Mouse (Mus musculus) cerebellum, adult 2 months (tissue): Measurements from ENCODE around the gene Lck. TPM values are rescaled to one million over a fixed set of nuclear protein-coding genes. Genes with fewer than 3 reads are reported as not detected.
"Not testable (repeated sequence)": the region's sequence is repeated elsewhere in the genome, so short reads cannot be mapped to it uniquely, and the experiment has no call there.

Source experiments
- DNase-seq, 2 experiments: peaks; one replicate each; pipeline ENCODE4 v3.0.0; 2021
- H3K27ac ChIP-seq: fragments of 200-500 bp; 2 replicates; pipeline ENCODE4 v1.5.1; 2012; ENCODE audit warnings: low read length, control low read depth, inconsistent platforms; ENCODE audit not compliant: insufficient read depth
- H3K27me3 ChIP-seq: fragments of 200-500 bp; 2 replicates; pipeline ENCODE4 v1.6.1; 2012; ENCODE audit warnings: inconsistent platforms, mild to moderate bottlenecking, low read length, moderate library complexity; ENCODE audit not compliant: control insufficient read depth, insufficient read depth
- H3K4me1 ChIP-seq: fragments of 200-500 bp; 2 replicates; pipeline ENCODE4 v1.6.1; 2011; ENCODE audit warnings: low read length; ENCODE audit not compliant: control insufficient read depth, insufficient read depth
- H3K4me3 ChIP-seq: fragments of 200-500 bp; replicated peaks from 2 replicates; pipeline ENCODE3; 2011; ENCODE audit warnings: mild to moderate bottlenecking, low read depth, low read length, control low read depth; ENCODE audit not compliant: insufficient read depth
- CTCF ChIP-seq: fragments of 200-500 bp; IDR thresholded peaks from 2 replicates; pipeline ENCODE4 v1.5.1; 2011; ENCODE audit warnings: low read depth, mild to moderate bottlenecking, control low read depth, low read length, moderate library complexity, borderline replicate concordance; ENCODE audit not compliant: insufficient read depth
- POLR2A ChIP-seq: fragments of 200-500 bp; IDR thresholded peaks from 2 replicates; pipeline ENCODE4 v1.6.1; 2011; ENCODE audit warnings: low read length, control low read depth, borderline replicate concordance; ENCODE audit not compliant: insufficient read depth
- WGBS: fragments of 180-500 bp; shearing (Covaris S2); methylation state at CpG from one replicate; pipeline ENCODE4 v1.1.7; 2018; 5-methylcytosine and 5-hydroxymethylcytosine counted together
- polyA plus RNA-seq: library from polyadenylated mRNA; depleted of rRNA; stranded (reverse); fragments of >200 nt; gene quantifications from 2 replicates; pipeline ENCODE4 v1.2.3, GENCODE M21; 2012

The Lck gene
- polyA plus RNA-seq, 1 experiment: 1.00 TPM

DNA sequence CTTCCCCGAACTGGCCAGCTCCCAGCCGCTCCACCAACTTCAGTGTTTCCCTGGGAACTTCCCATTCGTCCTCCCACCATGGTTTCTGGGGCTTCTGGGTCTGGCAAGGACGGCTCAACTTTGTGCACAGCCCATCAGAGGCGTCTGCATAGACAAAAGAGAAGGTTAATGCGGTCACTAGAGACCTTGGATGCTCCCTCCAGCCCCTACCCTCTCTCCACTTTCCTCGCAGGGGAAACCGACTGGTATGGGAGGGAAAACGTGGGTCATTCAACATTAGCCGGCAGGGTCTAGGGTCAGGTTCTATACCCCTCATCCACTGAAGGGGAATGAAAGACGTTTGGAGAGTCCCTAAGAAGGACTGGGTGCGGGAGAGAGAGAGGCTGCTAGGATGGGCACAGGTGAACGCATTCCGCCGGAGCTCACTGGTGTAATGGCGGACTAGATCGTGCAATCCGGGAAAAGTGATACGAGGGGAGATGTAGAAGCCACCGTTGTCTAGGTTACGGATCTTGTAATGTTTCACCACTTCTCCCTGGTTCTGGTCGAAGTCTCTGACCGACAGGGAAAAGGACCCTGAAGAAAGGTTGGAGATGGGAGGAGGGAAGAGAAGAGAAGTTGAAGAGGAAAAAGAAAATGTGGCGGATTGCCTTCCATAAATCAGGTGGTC, 17.4 kb downstream of the Lck start:
- Histone ChIP-seq H3K4me3 (peak overlapping the region; percentile 84), H3K27me3 (no peaks in the 10 kb centered on the region), H3K4me1 (peaks cover 11% of the 10 kb centered on the region; the same call in 1 of the 2 replicates), H3K27ac (no peak overlapping the region)
- no peak for DNase-seq
- no peak for TF ChIP-seq POLR2A
- no peak for TF ChIP-seq CTCF
- WGBS: 1% methylated on average over 24 of the region's 24 CpGs

DNA sequence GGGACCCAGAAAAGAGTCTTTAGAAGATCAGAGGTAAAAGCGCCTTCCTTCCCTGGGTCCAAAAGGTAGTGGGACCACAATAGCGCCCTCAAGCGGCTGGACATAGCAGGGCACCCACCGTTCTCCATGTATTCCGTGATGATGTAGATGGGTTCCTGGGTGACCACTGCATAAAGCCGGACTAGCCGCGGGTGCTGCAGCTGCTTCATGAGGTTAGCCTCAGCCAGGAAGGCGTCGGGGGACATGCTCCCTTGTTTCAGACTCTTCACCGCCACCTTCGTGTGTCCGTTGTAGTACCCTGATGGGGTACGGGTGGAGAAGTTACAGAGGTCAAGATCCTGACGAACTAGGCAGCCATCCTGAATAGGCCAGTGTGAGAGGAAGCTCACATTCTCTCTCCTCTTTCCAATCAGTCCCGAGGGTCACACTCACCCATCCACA, 18.0 kb downstream of the Lck start:
- Histone ChIP-seq H3K27me3 (no peaks in the 10 kb centered on the region), H3K27ac (no peak overlapping the region), H3K4me1 (peaks cover 11% of the 10 kb centered on the region; the same call in 1 of the 2 replicates), H3K4me3 (peak overlapping the region; percentile 43)
- peak; percentile 62; the same call in 1 of the 2 replicates for TF ChIP-seq CTCF
- no peak for TF ChIP-seq POLR2A
- peak; percentile 38 to 56 for DNase-seq
- WGBS: 3% methylated on average over 16 of the region's 16 CpGs

DNA sequence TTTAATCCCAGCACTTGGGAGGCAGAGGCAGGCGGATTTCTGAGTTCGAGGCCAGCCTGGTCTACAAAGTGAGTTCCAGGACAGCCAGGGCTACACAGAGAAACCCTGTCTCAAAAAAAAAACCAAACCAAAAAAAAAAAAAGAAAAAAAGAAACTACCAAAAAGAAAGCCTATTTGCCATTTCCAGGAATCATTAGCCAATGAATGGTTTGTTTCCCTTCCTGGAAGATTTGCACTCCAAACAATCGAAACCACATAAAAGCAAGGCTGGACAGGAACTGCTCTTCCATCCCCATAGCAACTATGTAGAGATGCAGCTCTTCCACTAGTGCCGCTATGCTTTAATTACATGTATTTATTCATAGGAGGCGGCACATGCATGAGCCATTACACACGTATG, 18.9 kb downstream of the Lck start:
- H3K27ac ChIP-seq, H3K27me3 ChIP-seq, DNase-seq, H3K4me3 ChIP-seq: not testable (repeated sequence)
- 59% methylated on average over 6 of the region's 6 CpGs for WGBS
- peaks cover 11% of the 10 kb centered on the region; the same call in 1 of the 2 replicates for H3K4me1 ChIP-seq

DNA sequence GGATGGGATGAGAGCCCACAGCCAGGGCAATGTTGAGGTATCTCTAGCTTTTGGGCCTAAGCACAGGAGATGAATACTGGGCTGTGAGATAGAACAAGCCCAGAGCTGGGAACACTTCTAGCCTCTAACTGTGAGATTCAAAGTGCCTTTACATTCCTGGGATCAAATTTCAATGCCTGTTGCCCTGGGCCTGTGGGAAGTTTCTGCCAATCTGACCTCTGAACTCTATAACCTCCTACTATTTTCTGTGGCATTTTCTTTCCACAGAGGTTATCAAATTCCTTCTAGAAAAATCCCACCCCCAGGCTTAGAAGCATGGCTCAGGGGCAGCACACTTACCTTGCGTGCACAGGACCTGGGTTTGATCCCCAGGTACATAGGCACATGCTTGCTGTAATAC, 23.1 kb downstream of the Lck start:
- Histone ChIP-seq H3K4me3 (no peak overlapping the region), H3K27me3 (no peaks in the 10 kb centered on the region), H3K4me1 (no peaks in the 10 kb centered on the region), H3K27ac (no peak overlapping the region)
- TF ChIP-seq CTCF (no peak), POLR2A (no peak)
- WGBS: 76% methylated on average over 1 of the region's 1 CpGs
- DNase-seq: no peak

DNA sequence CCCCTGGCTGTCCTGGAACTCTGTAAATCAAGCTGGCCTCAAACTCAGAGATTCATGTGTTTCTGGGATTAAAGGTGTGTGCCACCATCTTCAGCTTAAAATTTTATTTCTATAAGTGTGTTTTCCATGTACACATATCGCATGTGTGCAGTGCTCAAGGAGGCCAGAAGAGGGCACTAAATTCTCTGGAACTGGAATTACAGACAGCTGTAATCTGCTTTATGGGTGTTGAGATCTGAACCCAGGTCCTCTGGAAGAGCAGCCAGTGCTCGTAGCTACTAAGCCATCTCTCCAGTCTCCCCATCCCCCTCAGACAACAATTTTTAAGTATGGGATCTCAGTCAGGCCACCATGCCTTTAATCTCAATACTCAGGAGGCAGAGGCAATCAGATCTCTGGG, 24.1 kb downstream of the Lck start:
- Histone ChIP-seq H3K4me1 (no peaks in the 10 kb centered on the region), H3K27ac (no peak overlapping the region), H3K4me3 (no peak overlapping the region), H3K27me3 (no peaks in the 10 kb centered on the region)
- no peak for TF ChIP-seq POLR2A
- no peak for TF ChIP-seq CTCF
- DNase-seq: no peak
- WGBS: 96% methylated on average over 2 of the region's 2 CpGs

DNA sequence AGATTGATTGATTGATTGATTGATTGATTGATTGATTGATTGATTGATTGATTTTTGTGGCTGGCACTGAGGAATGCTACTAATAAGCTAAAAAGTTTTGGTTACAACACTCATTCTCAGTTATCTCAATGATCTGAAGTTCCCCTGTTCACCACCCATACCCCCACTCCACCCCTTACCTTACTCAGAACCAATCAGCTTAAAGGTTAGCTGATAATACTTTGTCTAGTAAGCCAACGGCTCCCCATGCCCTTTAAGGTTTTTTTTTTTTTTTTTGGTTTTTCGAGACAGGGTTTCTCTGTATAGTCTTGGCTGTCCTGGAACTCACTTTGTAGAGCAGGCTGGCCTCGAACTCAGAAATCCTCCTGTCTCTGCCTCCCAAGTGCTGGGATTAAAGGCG, 25.8 kb downstream of the Lck start:
- H3K27me3 ChIP-seq, H3K4me1 ChIP-seq, H3K27ac ChIP-seq, H3K4me3 ChIP-seq, DNase-seq: not testable (repeated sequence)
- 89% methylated on average over 4 of the region's 4 CpGs for WGBS

DNA sequence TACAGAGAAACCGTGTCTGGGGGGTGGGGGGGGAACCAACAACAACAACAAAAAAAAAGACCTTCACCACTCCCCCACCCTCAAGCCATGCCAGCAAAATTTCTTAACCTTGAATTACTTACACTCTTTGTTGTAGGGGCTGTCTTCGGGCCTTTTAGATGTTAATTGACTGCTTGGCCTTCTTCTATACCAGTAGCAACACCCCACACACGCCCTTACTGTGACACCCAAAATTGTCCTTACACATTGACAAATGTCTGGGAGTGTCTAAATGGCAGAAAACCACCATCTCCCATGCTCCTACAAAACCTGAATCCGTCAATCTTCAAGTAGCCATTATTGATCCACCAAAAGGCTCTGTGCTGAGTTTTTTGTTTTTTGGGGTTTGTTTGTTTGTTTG, 29.3 kb downstream of the Lck start:
- no peak for TF ChIP-seq CTCF
- no peak overlapping the region for H3K4me3 ChIP-seq
- WGBS: 94% methylated on average over 4 of the region's 4 CpGs
- peaks cover 6% of the 10 kb centered on the region for H3K4me1 ChIP-seq
- no peaks in the 10 kb centered on the region for H3K27me3 ChIP-seq
- H3K27ac ChIP-seq: no peak overlapping the region
- no peak for DNase-seq

DNA sequence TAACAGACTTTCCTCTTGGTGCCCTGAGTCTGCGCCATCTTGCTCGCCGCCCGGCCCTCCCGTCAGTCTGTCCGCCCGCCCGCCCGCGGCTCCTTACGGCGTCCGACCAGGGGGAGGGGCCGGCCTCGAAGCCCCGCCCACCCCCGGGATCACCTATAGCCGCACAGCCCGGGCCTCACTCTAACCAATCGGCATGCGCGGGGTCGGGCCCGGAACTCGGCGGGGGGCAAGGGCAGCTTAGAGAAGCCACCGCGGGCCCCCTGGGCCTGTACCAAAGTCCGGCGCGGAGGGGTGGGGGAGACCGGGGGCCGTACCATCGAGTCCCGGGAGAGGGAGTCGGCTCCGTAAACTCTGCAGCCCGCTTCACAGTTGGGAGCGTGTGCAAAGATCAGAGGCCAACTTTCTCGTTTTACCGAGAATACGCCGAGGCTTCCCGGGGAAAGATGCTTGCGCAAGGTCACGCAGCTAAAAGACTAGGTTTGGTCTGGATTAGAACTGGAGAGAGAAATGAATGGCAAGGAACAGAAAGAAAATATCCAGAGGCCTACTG, 30.8 kb downstream of the Lck start, which contains the start of gene Hdac1:
TSS of gene Hdac1 (minus strand) at position 122 of the 550 bp plus-strand sequence.
- Histone ChIP-seq H3K4me1 (peaks cover 6% of the 10 kb centered on the region), H3K4me3 (peak within 1 kb of the TSS; percentile 99), H3K27me3 (no peaks in the 10 kb centered on the region), H3K27ac (peak within 1 kb of the TSS; percentile 60)
- peak; percentile 33; the same call in 1 of the 2 replicates for TF ChIP-seq POLR2A
- no peak for TF ChIP-seq CTCF
- DNase-seq: peak; percentile 97 to 98
- WGBS: 1% methylated on average over 45 of the region's 46 CpGs
